Mouse (Mus musculus): ENCODE results near the gene Ddx39b. TPM values are rescaled to one million over a fixed set of nuclear protein-coding genes. Genes with fewer than 3 reads are reported as not detected.

Gene Ddx39b
- polyA plus RNA-seq, 1 experiment from 2014 or later = 127 TPM

DNA sequence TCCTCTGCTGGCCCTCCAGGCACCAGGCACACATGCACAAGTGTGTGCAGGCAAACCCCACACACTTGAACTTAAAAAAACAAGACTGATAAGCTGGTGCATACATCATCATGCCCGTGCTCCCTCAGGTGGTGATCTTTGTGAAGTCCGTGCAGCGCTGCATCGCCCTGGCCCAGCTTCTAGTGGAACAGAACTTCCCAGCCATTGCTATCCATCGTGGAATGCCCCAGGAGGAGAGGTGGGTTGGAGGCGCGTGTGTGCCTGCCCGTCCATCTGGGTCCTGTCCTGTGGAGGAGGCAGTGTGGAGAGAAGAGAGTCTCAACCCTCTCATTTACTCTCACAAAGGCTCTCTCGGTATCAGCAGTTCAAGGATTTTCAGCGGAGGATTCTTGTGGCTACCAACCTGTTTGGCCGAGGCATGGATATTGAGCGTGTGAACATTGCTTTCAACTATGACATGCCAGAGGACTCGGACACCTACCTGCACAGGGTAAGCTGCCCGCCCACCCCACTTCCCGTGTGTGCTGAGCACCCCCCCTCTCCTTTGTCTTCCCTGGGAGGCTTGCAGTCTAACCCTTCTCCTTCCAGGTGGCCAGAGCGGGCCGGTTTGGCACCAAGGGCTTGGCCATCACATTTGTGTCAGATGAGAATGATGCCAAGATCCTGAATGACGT, 11.2 kb downstream of the Ddx39b start:
- H3K27ac ChIP-seq (ENCODE audit: low read depth, low read length) = no peak overlapping the region
- no peaks in the 10 kb centered on the region for H3K9me3 ChIP-seq (ENCODE audit: control insufficient read depth)
- no peak overlapping the region for H3K4me3 ChIP-seq (ENCODE audit: low read depth, low read length)
- no peak for ATAC-seq
- H3K9ac ChIP-seq (ENCODE audit: low read depth, low read length) = no peak overlapping the region
- peaks cover 61% of the 10 kb centered on the region for H3K36me3 ChIP-seq (ENCODE audit: control insufficient read depth, insufficient read depth)
- 80% methylated on average over 18 of the region's 18 CpGs for WGBS
- no peaks in the 10 kb centered on the region for H3K4me1 ChIP-seq (replicated peaks; ENCODE audit: control insufficient read depth, insufficient read depth, low read length)
- no peak overlapping the region for H3K4me2 ChIP-seq (replicated peaks; ENCODE audit: low read depth)
- TF ChIP-seq CTCF (IDR thresholded peaks at IDR 0.05; ENCODE audit: low read depth) = no peak
- no peaks in the 10 kb centered on the region for H3K27me3 ChIP-seq (replicated peaks; ENCODE audit: control insufficient read depth, insufficient read depth, low read length)

DNA sequence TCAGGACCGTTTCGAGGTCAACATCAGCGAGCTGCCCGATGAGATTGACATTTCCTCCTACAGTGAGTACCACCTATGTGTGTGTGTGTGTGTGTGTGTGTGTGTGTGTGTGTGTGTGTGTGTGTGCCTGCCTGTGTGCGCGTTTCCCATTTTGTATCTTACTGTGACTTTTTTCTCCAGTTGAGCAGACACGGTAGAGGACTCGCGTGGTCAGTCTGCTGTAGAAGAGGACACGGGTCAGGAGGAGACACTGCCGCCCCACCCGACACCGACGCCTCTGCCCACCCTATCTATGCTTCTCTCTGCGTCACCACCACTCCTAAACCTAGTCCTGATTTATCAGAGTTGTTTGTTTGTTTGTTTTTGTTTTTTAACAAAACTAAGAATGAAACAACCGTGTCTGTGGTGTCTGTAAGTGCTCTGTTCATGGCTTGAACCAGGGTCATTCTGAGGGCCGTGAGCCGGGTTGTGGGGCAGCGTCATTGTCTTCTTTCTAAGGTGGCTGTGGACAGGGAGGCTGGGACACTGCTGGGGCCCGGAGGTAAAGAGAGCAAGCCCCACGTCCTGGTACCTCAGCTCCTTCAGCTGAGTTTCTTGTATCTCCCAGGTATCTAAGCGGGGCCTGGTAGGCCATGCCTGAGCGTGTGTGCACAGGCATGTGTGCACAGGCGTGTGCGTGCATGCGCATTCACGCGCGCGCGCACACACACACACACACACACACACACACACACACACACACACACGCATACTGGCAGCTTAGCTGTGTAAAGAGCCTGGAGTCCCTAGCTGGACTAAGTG, 11.9 kb downstream of the Ddx39b start:
- ATAC-seq = no peak

DNA sequence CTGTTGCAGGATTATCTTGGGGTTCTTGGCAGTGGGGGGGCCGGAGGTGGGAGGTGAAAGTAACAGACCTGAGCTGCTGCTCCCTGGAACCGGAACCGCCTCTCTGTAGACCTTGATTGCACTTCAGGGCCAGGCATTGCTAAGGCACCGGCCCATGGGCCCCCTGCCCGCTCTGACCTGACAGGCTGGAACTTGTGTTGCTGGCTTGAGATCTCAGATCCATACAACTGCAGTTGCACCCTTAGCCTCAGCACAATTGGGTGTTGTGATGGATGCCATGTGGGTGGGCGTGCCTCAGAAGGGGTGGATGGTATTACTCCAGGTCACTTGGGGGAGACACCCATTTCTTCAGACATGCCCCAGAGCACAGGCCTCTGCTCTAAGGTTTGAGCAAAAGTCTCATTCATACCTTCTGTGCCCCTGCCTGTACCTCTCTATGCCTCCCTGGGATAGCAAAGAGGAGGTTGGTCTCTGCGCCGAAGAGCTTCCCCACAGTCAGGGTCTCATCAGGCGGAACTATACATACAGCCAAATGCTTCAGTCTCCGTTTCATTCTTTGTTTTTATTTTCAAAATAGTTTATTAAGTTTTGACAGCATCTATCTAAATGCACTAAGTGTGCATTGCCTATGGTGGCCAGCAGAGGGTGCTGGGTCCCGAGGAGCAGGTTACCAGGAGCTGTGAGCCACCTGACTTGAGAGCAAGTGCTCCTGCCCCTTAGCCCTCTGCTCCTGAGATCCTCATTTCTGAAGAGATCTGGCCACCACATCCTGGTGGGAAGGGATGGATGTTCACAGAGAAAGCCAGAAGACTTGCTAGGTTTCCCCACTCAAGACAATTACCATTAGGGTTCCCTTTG, 12.9 kb downstream of the Ddx39b start:
- no peaks in the 10 kb centered on the region for H3K9me3 ChIP-seq (ENCODE audit: control insufficient read depth)

More for the DNA sequence above, 11.9 kb downstream of the Ddx39b start:
- Histone ChIP-seq H3K9me3 (ENCODE audit: control insufficient read depth) (no peaks in the 10 kb centered on the region), H3K36me3 (ENCODE audit: control insufficient read depth, insufficient read depth) (peaks cover 53% of the 10 kb centered on the region), H3K27ac (ENCODE audit: low read depth, low read length) (no peak overlapping the region), H3K9ac (ENCODE audit: low read depth, low read length) (no peak overlapping the region), H3K4me2 (replicated peaks; ENCODE audit: low read depth) (no peak overlapping the region), H3K4me3 (ENCODE audit: low read depth, low read length) (no peak overlapping the region), H3K4me1 (replicated peaks; ENCODE audit: control insufficient read depth, insufficient read depth, low read length) (no peaks in the 10 kb centered on the region), H3K27me3 (replicated peaks; ENCODE audit: control insufficient read depth, insufficient read depth, low read length) (no peaks in the 10 kb centered on the region)
- WGBS = 83% methylated on average over 32 of the region's 32 CpGs
- TF ChIP-seq CTCF (IDR thresholded peaks at IDR 0.05; ENCODE audit: low read depth) = no peak

DNA sequence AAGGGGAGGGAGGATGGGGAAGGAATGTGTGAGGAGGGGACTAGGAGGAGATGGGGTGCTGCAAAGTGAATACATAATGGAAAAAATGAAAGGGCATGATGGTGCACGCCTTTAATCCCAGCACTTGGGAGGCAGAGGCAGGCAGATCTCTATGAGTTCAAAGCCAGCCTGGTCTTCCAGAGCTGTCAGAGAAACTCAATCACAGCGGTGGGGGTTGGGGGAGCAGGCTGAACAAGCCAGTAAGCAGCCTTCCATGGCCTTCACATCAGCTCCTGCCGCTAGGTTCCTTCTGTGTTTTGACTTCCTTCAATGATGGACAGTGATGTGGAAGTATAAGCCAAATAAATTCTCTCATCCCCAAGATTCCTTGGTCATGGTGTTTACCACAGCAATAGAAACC, 13.8 kb downstream of the Ddx39b start:
- 57% methylated on average over 3 of the region's 3 CpGs for WGBS
- H3K4me3 ChIP-seq (ENCODE audit: low read depth, low read length) = no peak overlapping the region
- no peak overlapping the region for H3K9ac ChIP-seq (ENCODE audit: low read depth, low read length)
- no peak overlapping the region for H3K4me2 ChIP-seq (replicated peaks; ENCODE audit: low read depth)
- H3K9me3 ChIP-seq (ENCODE audit: control insufficient read depth) = no peaks in the 10 kb centered on the region
- H3K36me3 ChIP-seq (ENCODE audit: control insufficient read depth, insufficient read depth) = peaks cover 35% of the 10 kb centered on the region
- no peak for ATAC-seq
- H3K27me3 ChIP-seq (replicated peaks; ENCODE audit: control insufficient read depth, insufficient read depth, low read length) = no peaks in the 10 kb centered on the region
- TF ChIP-seq CTCF (IDR thresholded peaks at IDR 0.05; ENCODE audit: low read depth) = no peak
- no peaks in the 10 kb centered on the region for H3K4me1 ChIP-seq (replicated peaks; ENCODE audit: control insufficient read depth, insufficient read depth, low read length)
- H3K27ac ChIP-seq (ENCODE audit: low read depth, low read length) = no peak overlapping the region

More for the DNA sequence above, 12.9 kb downstream of the Ddx39b start:
- 58% methylated on average over 11 of the region's 11 CpGs for WGBS
- H3K4me1 ChIP-seq (replicated peaks; ENCODE audit: control insufficient read depth, insufficient read depth, low read length) = no peaks in the 10 kb centered on the region
- H3K9ac ChIP-seq (ENCODE audit: low read depth, low read length) = no peak overlapping the region
- no peaks in the 10 kb centered on the region for H3K27me3 ChIP-seq (replicated peaks; ENCODE audit: control insufficient read depth, insufficient read depth, low read length)
- ATAC-seq = 0 out of 2 replicates have a peak, but pooled peaks have one; percentile 25
- peaks cover 43% of the 10 kb centered on the region for H3K36me3 ChIP-seq (ENCODE audit: control insufficient read depth, insufficient read depth)
- H3K4me2 ChIP-seq (replicated peaks; ENCODE audit: low read depth) = no peak overlapping the region
- H3K4me3 ChIP-seq (ENCODE audit: low read depth, low read length) = no peak overlapping the region
- H3K27ac ChIP-seq (ENCODE audit: low read depth, low read length) = no peak overlapping the region
- TF ChIP-seq CTCF (IDR thresholded peaks at IDR 0.05; ENCODE audit: low read depth) = peak; percentile 87

DNA sequence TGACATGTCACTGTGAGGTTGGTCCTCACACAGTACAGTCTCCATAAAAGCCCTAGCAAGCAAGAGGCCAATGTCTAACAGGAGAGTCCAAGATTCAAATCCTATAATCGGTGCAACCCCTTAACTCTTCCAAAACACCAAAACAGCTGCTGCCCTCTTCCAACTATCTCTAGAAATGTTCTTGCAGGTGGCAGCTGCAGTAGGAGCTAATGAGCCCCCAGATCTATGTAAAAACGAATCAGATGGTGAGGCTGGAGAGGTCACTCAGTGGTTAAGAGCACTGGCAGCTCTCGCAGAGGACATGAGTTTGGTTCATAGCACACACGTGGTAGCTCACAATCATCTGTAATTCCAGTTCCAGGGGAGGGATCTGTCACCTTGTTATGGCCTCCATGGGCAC, 14.2 kb downstream of the Ddx39b start:
- Histone ChIP-seq H3K9me3 (ENCODE audit: control insufficient read depth) (no peaks in the 10 kb centered on the region), H3K27ac (ENCODE audit: low read depth, low read length) (no peak overlapping the region), H3K4me1 (replicated peaks; ENCODE audit: control insufficient read depth, insufficient read depth, low read length) (no peaks in the 10 kb centered on the region), H3K4me2 (replicated peaks; ENCODE audit: low read depth) (no peak overlapping the region), H3K36me3 (ENCODE audit: control insufficient read depth, insufficient read depth) (peaks cover 31% of the 10 kb centered on the region), H3K4me3 (ENCODE audit: low read depth, low read length) (no peak overlapping the region), H3K27me3 (replicated peaks; ENCODE audit: control insufficient read depth, insufficient read depth, low read length) (no peaks in the 10 kb centered on the region), H3K9ac (ENCODE audit: low read depth, low read length) (no peak overlapping the region)
- WGBS = 47% methylated on average over 4 of the region's 4 CpGs
- TF ChIP-seq CTCF (IDR thresholded peaks at IDR 0.05; ENCODE audit: low read depth) = no peak
- no peak for ATAC-seq

DNA sequence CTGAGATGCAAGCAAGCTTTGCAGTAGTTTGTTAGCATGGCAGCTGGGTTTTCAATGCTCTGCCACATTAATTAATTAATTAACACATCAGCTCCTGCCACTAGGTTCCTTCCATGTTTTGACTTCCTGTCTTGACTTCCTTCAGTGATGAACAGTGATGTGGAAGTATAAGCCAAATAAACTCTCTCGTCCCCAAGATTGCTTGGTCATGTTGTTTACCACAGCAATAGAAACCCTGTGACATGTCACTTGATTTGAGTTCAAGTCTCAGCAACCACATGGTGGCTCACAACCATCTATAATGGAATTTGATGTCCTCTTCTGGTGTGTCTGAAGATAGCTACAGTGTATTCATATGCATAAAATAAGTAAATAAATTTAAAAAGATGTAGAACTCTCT, 15.8 kb downstream of the Ddx39b start:
- Histone ChIP-seq H3K36me3 (ENCODE audit: control insufficient read depth, insufficient read depth) (peaks cover 16% of the 10 kb centered on the region), H3K9me3 (ENCODE audit: control insufficient read depth) (no peaks in the 10 kb centered on the region), H3K4me2 (replicated peaks; ENCODE audit: low read depth) (no peak overlapping the region), H3K27me3 (replicated peaks; ENCODE audit: control insufficient read depth, insufficient read depth, low read length) (no peaks in the 10 kb centered on the region), H3K27ac (ENCODE audit: low read depth, low read length) (no peak overlapping the region), H3K4me1 (replicated peaks; ENCODE audit: control insufficient read depth, insufficient read depth, low read length) (no peaks in the 10 kb centered on the region), H3K9ac (ENCODE audit: low read depth, low read length) (no peak overlapping the region), H3K4me3 (ENCODE audit: low read depth, low read length) (no peak overlapping the region)
- no peak for TF ChIP-seq CTCF (IDR thresholded peaks at IDR 0.05; ENCODE audit: low read depth)
- no peak for ATAC-seq
- 57% methylated on average over 1 of the region's 1 CpGs for WGBS
